Mouse (Mus musculus): Measurements from ENCODE around the gene Apod. TPM values are rescaled to one million over a fixed set of nuclear protein-coding genes. Genes with fewer than 3 reads are reported as not detected.
"Not testable (repeated sequence)": the region's sequence is repeated elsewhere in the genome, so short reads cannot be mapped to it uniquely, and the experiment has no call there.

Gene Apod
- total RNA-seq (2015) (not detected in 2 replicates), total RNA-seq (2017) (not detected in 2 replicates)

GRCm38 (mm10) chr16:31314497-31315233 is at the start of gene Apod:
Gene Apod (minus strand): TSS chr16:31314808.
- no peak for ATAC-seq (replicated peaks; ENCODE audit: poor library complexity)

- peak; percentile 84 for ATAC-seq (replicated peaks; ENCODE audit: poor library complexity)
Observed at GRCm38 (mm10) chr16:31363685-31364436, 49.3 kb upstream of the Apod start.

GRCm38 (mm10) chr16:31359542-31359941 is 44.9 kb upstream of the Apod start:
- no peak for ATAC-seq (replicated peaks; ENCODE audit: poor library complexity)

GRCm38 (mm10) chr16:31358991-31359390 is 44.4 kb upstream of the Apod start:
- no peak for ATAC-seq (replicated peaks; ENCODE audit: poor library complexity)

GRCm38 (mm10) chr16:31358576-31358975 is 44.0 kb upstream of the Apod start:
- ATAC-seq (replicated peaks; ENCODE audit: poor library complexity), result peak; percentile 77

- no peak for ATAC-seq (replicated peaks; ENCODE audit: poor library complexity)
Observed at GRCm38 (mm10) chr16:31355882-31356281, 41.3 kb upstream of the Apod start.

- ATAC-seq (replicated peaks; ENCODE audit: poor library complexity), result peak; percentile 87
Observed at GRCm38 (mm10) chr16:31354341-31355329, 40.0 kb upstream of the Apod start.

GRCm38 (mm10) chr16:31352996-31353395 is 38.4 kb upstream of the Apod start:
- peak; percentile 65 for ATAC-seq (replicated peaks; ENCODE audit: poor library complexity)

- no peak for ATAC-seq (replicated peaks; ENCODE audit: poor library complexity)
Observed at GRCm38 (mm10) chr16:31347581-31347980, 33.0 kb upstream of the Apod start.

GRCm38 (mm10) chr16:31342966-31343365 is 28.4 kb upstream of the Apod start:
- ATAC-seq (replicated peaks; ENCODE audit: poor library complexity), result no peak

GRCm38 (mm10) chr16:31342556-31342955 is 27.9 kb upstream of the Apod start:
- no peak for ATAC-seq (replicated peaks; ENCODE audit: poor library complexity)

GRCm38 (mm10) chr16:31339332-31339731 is 24.7 kb upstream of the Apod start:
- no peak for ATAC-seq (replicated peaks; ENCODE audit: poor library complexity)

GRCm38 (mm10) chr16:31337956-31338355 is 23.3 kb upstream of the Apod start:
- no peak for ATAC-seq (replicated peaks; ENCODE audit: poor library complexity)

- ATAC-seq (replicated peaks; ENCODE audit: poor library complexity), result no peak
Observed at GRCm38 (mm10) chr16:31334796-31335195, 20.2 kb upstream of the Apod start.

- no peak for ATAC-seq (replicated peaks; ENCODE audit: poor library complexity)
Observed at GRCm38 (mm10) chr16:31332586-31332985, 18.0 kb upstream of the Apod start.

GRCm38 (mm10) chr16:31330970-31331369 is 16.4 kb upstream of the Apod start:
- ATAC-seq (replicated peaks; ENCODE audit: poor library complexity), result not testable (repeated sequence)

GRCm38 (mm10) chr16:31329668-31330067 is 15.1 kb upstream of the Apod start:
- no peak for ATAC-seq (replicated peaks; ENCODE audit: poor library complexity)

GRCm38 (mm10) chr16:31327891-31328290 is 13.3 kb upstream of the Apod start:
- no peak for ATAC-seq (replicated peaks; ENCODE audit: poor library complexity)

GRCm38 (mm10) chr16:31327430-31327829 is 12.8 kb upstream of the Apod start:
- no peak for ATAC-seq (replicated peaks; ENCODE audit: poor library complexity)

- ATAC-seq (replicated peaks; ENCODE audit: poor library complexity), result no peak
Observed at GRCm38 (mm10) chr16:31326679-31327078, 12.1 kb upstream of the Apod start.

GRCm38 (mm10) chr16:31325966-31326365 is 11.4 kb upstream of the Apod start:
- ATAC-seq (replicated peaks; ENCODE audit: poor library complexity), result no peak

Measured in megakaryocyte progenitor cell, adult 5-6 weeks (primary cell).